Mouse (Mus musculus) liver, embryonic 13.5 days (tissue): ENCODE results near the gene Gm11938. TPM values are rescaled to one million over a fixed set of nuclear protein-coding genes. Genes with fewer than 3 reads are reported as not detected.
"Not testable (repeated sequence)": the region's sequence is repeated elsewhere in the genome, so short reads cannot be mapped to it uniquely, and the experiment has no call there.

Experiments used
- ATAC-seq: fragments of 200-750 bp; cut with Nextera tagmentation; 2 replicates; pipeline ENCODE4 v1.8.0; 2017; ENCODE audit warnings: low read depth, mild to moderate bottlenecking, moderate number of reproducible peaks, moderate library complexity
- DNase-seq: peaks from one replicate; pipeline ENCODE4 v3.0.0; 2022
- H3K27ac ChIP-seq: fragments of 300-500 bp; sonication (generic); 2 replicates; pipeline ENCODE4 v1.5.1; 2015; ENCODE audit warnings: moderate library complexity, mild to moderate bottlenecking, inconsistent platforms
- H3K27me3 ChIP-seq: fragments of 300-500 bp; sonication (generic); 2 replicates; pipeline ENCODE4 v1.6.1; 2015; ENCODE audit warnings: mild to moderate bottlenecking, inconsistent platforms
- H3K36me3 ChIP-seq: fragments of 300-500 bp; sonication (generic); 2 replicates; pipeline ENCODE4 v1.6.1; 2015; ENCODE audit warnings: mild to moderate bottlenecking, inconsistent platforms
- H3K4me1 ChIP-seq: fragments of 300-500 bp; sonication (generic); replicated peaks from 2 replicates; pipeline ENCODE4 v1.6.1; 2015; ENCODE audit warnings: inconsistent platforms
- H3K4me2 ChIP-seq: fragments of 300-500 bp; sonication (generic); 2 replicates; pipeline ENCODE4 v1.6.1; 2015; ENCODE audit warnings: inconsistent platforms, mild to moderate bottlenecking, moderate library complexity
- H3K4me3 ChIP-seq: fragments of 300-500 bp; sonication (generic); replicated peaks from 2 replicates; pipeline ENCODE4 v1.5.1; 2015; ENCODE audit warnings: mild to moderate bottlenecking, inconsistent platforms
- H3K9ac ChIP-seq: fragments of 300-500 bp; sonication (generic); 2 replicates; pipeline ENCODE4 v1.6.1; 2015; ENCODE audit warnings: mild to moderate bottlenecking, inconsistent platforms
- H3K9me3 ChIP-seq: fragments of 300-500 bp; sonication (generic); replicated peaks from 2 replicates; pipeline ENCODE4 v1.6.1; 2016; ENCODE audit warnings: inconsistent platforms
- WGBS: fragments of 180-500 bp; shearing (Covaris S2); methylation state at CpG from one replicate; pipeline ENCODE4 v1.1.7; 2015; ENCODE audit not compliant: insufficient replicate concordance; 5-methylcytosine and 5-hydroxymethylcytosine counted together
- polyA plus RNA-seq: library from polyadenylated mRNA; unstranded; fragments of >200 nt; fragmentation: Nextera tagmentation; extraction: Ambion mirVana; gene quantifications from 2 replicates; pipeline ENCODE4 v1.2.1, GENCODE M21; 2015

Gene Gm11938
- not detected in 2 replicates for polyA plus RNA-seq

DNA sequence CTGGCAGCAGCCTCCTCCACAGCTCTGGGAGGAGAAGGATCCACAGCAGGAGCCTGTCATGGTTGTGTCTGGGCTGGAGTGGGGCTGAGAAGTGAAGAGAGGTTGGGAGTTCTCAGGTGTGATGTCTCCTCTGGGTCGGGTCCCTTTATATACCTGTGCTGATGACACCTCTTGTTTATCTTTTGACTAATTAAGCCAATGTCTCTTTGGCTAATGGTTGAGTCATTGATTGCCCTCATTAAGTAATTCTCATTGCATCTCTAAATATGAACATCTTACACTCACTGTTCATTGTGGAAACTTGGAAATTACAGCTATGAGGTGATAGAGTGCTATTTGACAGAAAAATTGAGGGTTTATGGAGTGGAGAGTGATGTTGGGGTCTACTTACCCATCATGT lies at the start of gene Gm11938:
Gene Gm11938, minus strand, starts transcription at position 101 of the 400 bp plus-strand sequence.
- ATAC-seq, H3K4me1 ChIP-seq, H3K27me3 ChIP-seq, H3K27ac ChIP-seq, H3K9ac ChIP-seq, H3K36me3 ChIP-seq, H3K9me3 ChIP-seq, DNase-seq, H3K4me2 ChIP-seq, H3K4me3 ChIP-seq: not testable (repeated sequence)
- 35% methylated on average over 1 of the region's 1 CpGs for WGBS

- Histone ChIP-seq H3K4me2 (no peak within 1 kb of the TSS), H3K4me1 (no peaks in the 10 kb centered on the region), H3K36me3 (no peaks in the 10 kb centered on the region), H3K27ac (no peak within 1 kb of the TSS), H3K4me3 (no peak within 1 kb of the TSS), H3K9me3 (no peaks in the 10 kb centered on the region), H3K27me3 (no peaks in the 10 kb centered on the region), H3K9ac (no peak within 1 kb of the TSS)
- 48% methylated on average over 2 of the region's 2 CpGs for WGBS
- no peak for ATAC-seq
- no peak for DNase-seq
Observed at GRCm38 (mm10) chr11:99650136-99650535, 47.0 kb upstream of the Gm11938 start, which contains the start of gene Gm11555. Gene Gm11555 (minus strand): TSS chr11:99650236.

GRCm38 (mm10) chr11:99646444-99646843 lies 43.3 kb upstream of the Gm11938 start:
- no peak for DNase-seq

DNA sequence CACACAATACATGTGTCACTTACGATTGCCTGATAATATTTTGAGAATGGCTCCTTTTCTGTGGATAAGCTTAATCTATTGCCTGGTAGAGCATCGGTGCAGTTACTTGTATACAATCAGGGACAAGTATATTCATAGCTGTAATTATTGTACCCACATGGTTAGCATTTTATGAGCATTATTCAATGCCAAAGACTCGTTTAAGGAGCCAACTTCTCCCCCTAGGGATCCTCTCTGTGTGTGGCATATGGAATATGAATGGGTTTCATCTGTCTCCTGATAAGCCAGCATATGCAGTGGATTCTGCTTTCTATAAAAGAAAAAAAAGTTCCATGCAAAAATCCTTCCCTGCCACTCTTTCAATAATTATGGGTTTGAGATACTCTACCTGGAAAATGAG lies 41.2 kb upstream of the Gm11938 start:
- Histone ChIP-seq H3K4me2 (no peak overlapping the region), H3K9me3 (no peaks in the 10 kb centered on the region), H3K4me3 (no peak overlapping the region), H3K27ac (no peak overlapping the region), H3K9ac (no peak overlapping the region), H3K4me1 (no peaks in the 10 kb centered on the region), H3K27me3 (no peaks in the 10 kb centered on the region), H3K36me3 (no peaks in the 10 kb centered on the region)
- WGBS, result 49% methylated on average over 3 of the region's 3 CpGs
- DNase-seq (no peak), ATAC-seq (no peak)

More at GRCm38 (mm10) chr11:99646444-99646843, 43.3 kb upstream of the Gm11938 start:
- no peaks in the 10 kb centered on the region for H3K36me3 ChIP-seq
- no peak overlapping the region for H3K4me2 ChIP-seq
- ATAC-seq, result no peak
- H3K27me3 ChIP-seq, result no peaks in the 10 kb centered on the region
- no peaks in the 10 kb centered on the region for H3K4me1 ChIP-seq
- 79% methylated on average over 15 of the region's 15 CpGs for WGBS
- no peak overlapping the region for H3K9ac ChIP-seq
- H3K9me3 ChIP-seq, result no peaks in the 10 kb centered on the region
- no peak overlapping the region for H3K4me3 ChIP-seq
- no peak overlapping the region for H3K27ac ChIP-seq

GRCm38 (mm10) chr11:99643635-99644139 lies 40.6 kb upstream of the Gm11938 start, which contains the start of gene Krtap4-7:
Gene Krtap4-7 (minus strand): TSS chr11:99644089.
- H3K4me3 ChIP-seq, H3K9ac ChIP-seq, DNase-seq, H3K4me2 ChIP-seq, H3K9me3 ChIP-seq, ATAC-seq, H3K27me3 ChIP-seq, H3K27ac ChIP-seq, H3K36me3 ChIP-seq, H3K4me1 ChIP-seq: not testable (repeated sequence)
- WGBS, result 61% methylated on average over 9 of the region's 9 CpGs

DNA sequence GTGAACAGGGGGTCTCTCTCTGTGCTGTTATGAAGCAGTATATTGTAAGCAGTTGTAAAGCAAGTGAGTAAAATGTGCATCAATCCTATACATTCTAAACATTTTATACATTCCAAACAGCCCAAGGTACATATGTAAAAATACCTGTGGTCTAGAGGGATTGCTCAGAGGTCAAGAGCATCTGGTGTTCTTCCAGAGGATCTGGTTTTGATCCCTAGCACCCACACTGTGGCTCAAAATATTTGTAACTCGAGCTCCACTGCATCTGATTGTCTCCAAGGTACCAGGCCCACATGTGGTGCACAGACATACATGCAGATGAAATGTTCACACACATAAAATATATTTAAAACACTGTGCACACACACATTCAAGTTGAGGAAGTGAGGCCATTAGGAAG lies 37.8 kb upstream of the Gm11938 start:
- no peaks in the 10 kb centered on the region for H3K36me3 ChIP-seq
- no peak overlapping the region for H3K4me2 ChIP-seq
- H3K9me3 ChIP-seq, result no peaks in the 10 kb centered on the region
- H3K27me3 ChIP-seq, result no peaks in the 10 kb centered on the region
- ATAC-seq (no peak), DNase-seq (no peak)
- H3K27ac ChIP-seq, result no peak overlapping the region
- 0% methylated on average over 1 of the region's 1 CpGs for WGBS
- H3K9ac ChIP-seq, result no peak overlapping the region
- no peak overlapping the region for H3K4me3 ChIP-seq
- no peaks in the 10 kb centered on the region for H3K4me1 ChIP-seq

- Histone ChIP-seq H3K4me2 (no peak overlapping the region), H3K4me1 (no peaks in the 10 kb centered on the region), H3K27ac (no peak overlapping the region), H3K9me3 (no peaks in the 10 kb centered on the region), H3K36me3 (no peaks in the 10 kb centered on the region), H3K9ac (no peak overlapping the region), H3K4me3 (no peak overlapping the region), H3K27me3 (no peaks in the 10 kb centered on the region)
- 61% methylated on average over 1 of the region's 1 CpGs for WGBS
- DNase-seq, result no peak
- no peak for ATAC-seq
Observed at GRCm38 (mm10) chr11:99637086-99637485, 34.0 kb upstream of the Gm11938 start.

DNA sequence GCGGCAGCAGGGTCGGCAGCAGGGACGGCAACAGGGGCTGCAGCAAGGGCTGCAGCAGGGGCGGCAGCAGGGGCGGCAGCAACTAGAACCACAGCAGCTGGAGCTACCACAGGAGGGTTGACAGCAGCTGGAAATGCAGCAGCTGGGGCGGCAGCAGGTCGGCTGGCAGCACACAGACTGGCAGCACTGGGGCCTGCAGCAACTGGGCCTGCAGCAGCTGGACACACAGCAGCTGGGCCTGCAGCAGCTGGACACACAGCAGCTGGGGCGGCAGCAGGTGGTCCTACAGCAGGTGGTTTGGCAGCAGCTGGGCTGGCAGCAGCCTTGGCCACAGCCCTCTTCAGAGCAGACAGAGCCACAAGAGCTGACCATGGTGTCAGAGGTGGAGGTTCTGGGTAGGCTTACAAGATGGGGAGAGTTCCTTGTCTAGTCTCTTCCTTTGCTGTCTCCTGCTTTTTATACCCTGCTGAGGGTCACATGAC lies 31.6 kb upstream of the Gm11938 start, which contains the start of gene Krtap4-2:
Gene Krtap4-2, minus strand, starts transcription at position 432 of the 482 bp plus-strand sequence.
- Histone ChIP-seq H3K36me3 (no peaks in the 10 kb centered on the region), H3K9ac (no peak within 1 kb of the TSS), H3K27ac (no peak within 1 kb of the TSS), H3K4me2 (no peak within 1 kb of the TSS), H3K27me3 (no peaks in the 10 kb centered on the region), H3K9me3 (no peaks in the 10 kb centered on the region), H3K4me3 (no peak within 1 kb of the TSS), H3K4me1 (no peaks in the 10 kb centered on the region)
- 24% methylated on average over 8 of the region's 8 CpGs for WGBS
- ATAC-seq, result no peak
- DNase-seq, result no peak

DNA sequence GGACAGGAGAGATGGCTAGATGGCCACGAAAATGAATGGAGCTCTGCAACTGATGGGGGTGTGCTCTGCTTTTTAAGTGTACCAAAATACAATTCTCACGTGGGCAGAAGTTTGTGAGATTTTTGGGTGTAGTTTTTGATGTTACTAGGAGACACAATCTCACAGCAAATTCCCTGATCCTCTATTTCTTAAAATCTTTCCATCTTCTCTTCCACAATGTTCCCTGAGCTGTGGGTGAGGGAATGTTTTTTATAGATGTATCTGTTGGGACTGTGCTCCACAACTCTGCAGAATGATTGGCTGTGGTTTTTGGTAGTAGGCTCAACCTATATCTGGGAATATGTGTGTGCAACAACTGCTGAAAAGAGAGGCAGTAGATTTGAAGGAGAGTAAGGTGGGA lies 30.2 kb upstream of the Gm11938 start:
- WGBS, result 44% methylated on average over 2 of the region's 2 CpGs
- Histone ChIP-seq H3K4me2 (no peak overlapping the region), H3K4me1 (no peaks in the 10 kb centered on the region), H3K9me3 (no peaks in the 10 kb centered on the region), H3K4me3 (no peak overlapping the region), H3K9ac (no peak overlapping the region), H3K27me3 (no peaks in the 10 kb centered on the region), H3K27ac (no peak overlapping the region), H3K36me3 (no peaks in the 10 kb centered on the region)
- ATAC-seq, result no peak
- no peak for DNase-seq

GRCm38 (mm10) chr11:99630890-99631289 lies 27.8 kb upstream of the Gm11938 start:
- ATAC-seq, result no peak

GRCm38 (mm10) chr11:99628138-99628537 lies 25.0 kb upstream of the Gm11938 start, which contains the start of gene Krtap4-1:
Gene Krtap4-1 (minus strand): TSS chr11:99628238.
- Histone ChIP-seq H3K9me3 (no peaks in the 10 kb centered on the region), H3K27ac (no peak within 1 kb of the TSS), H3K4me3 (no peak within 1 kb of the TSS), H3K36me3 (no peaks in the 10 kb centered on the region), H3K4me1 (no peaks in the 10 kb centered on the region), H3K27me3 (no peaks in the 10 kb centered on the region), H3K4me2 (no peak within 1 kb of the TSS), H3K9ac (no peak within 1 kb of the TSS)
- DNase-seq, result no peak
- no peak for ATAC-seq
- 62% methylated on average over 4 of the region's 4 CpGs for WGBS

More at GRCm38 (mm10) chr11:99630890-99631289, 27.8 kb upstream of the Gm11938 start:
- no peak overlapping the region for H3K27ac ChIP-seq
- H3K4me1 ChIP-seq, result no peaks in the 10 kb centered on the region
- no peak overlapping the region for H3K9ac ChIP-seq
- H3K36me3 ChIP-seq, result no peaks in the 10 kb centered on the region
- H3K4me3 ChIP-seq, result no peak overlapping the region
- 50% methylated on average over 3 of the region's 3 CpGs for WGBS
- no peak overlapping the region for H3K4me2 ChIP-seq
- H3K9me3 ChIP-seq, result no peaks in the 10 kb centered on the region
- no peak for DNase-seq
- H3K27me3 ChIP-seq, result no peaks in the 10 kb centered on the region

DNA sequence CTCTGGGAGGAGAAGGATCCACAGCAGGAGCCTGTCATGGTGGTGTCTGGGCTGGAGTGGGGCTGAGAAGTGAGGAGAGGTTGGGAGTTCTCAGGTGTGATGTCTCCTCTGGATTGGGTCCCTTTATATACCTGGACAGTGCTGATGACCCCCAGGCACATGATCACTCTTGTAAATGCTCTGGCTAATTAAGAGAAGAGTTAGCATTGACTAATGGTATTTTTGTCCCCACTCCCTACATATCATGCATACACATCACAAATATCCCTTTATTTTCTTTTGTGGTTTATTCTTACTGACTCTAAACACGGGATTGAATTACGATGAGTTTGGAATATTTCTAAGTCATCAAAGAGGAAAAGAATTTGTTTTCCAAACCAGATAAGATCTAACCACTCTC lies 17.2 kb upstream of the Gm11938 start, which contains the start of gene Gm11562:
Gene Gm11562, minus strand, starts transcription at position 101 of the 400 bp plus-strand sequence.
- Histone ChIP-seq H3K36me3 (no peaks in the 10 kb centered on the region), H3K4me2 (no peak within 1 kb of the TSS), H3K27ac (no peak within 1 kb of the TSS), H3K4me1 (no peaks in the 10 kb centered on the region), H3K9ac (no peak within 1 kb of the TSS), H3K4me3 (no peak within 1 kb of the TSS), H3K9me3 (no peaks in the 10 kb centered on the region), H3K27me3 (no peaks in the 10 kb centered on the region)
- ATAC-seq, result no peak
- no peak for DNase-seq
- 57% methylated on average over 2 of the region's 2 CpGs for WGBS
